Mouse (Mus musculus): Measurements from ENCODE around the gene Dpm2.

DNA sequence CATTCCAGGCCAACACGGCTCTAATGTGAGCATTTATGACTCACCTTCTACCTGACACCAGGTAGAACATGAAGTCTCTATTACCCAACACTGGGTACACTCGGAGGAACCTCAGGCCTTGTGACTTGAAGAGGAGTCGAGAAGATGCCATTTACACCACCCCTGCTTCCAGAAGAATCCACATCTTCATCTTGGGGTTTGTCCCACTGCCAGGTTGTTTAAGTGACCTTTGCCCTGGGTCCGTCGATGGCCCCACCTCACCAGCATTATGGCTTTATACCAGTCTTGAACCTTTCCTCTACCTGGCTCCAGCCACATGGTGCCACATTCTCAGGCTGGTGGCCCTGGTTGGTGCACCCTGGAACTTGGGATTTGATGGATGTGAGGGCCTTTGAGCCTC, 26.6 kb downstream of the Dpm2 start:
- TF ChIP-seq CTCF (IDR thresholded peaks at IDR 0.05; ENCODE audit: control insufficient read depth, insufficient read depth, low read length), result no peak
- no peak for TF ChIP-seq POLR2A (IDR thresholded peaks at IDR 0.05; ENCODE audit: borderline replicate concordance, control insufficient read depth, low read depth, low read length)

Data from bone marrow, adult 2 months (tissue).